Mouse (Mus musculus): Measurements from ENCODE around the gene Lhx4.

Gene Lhx4

DNA sequence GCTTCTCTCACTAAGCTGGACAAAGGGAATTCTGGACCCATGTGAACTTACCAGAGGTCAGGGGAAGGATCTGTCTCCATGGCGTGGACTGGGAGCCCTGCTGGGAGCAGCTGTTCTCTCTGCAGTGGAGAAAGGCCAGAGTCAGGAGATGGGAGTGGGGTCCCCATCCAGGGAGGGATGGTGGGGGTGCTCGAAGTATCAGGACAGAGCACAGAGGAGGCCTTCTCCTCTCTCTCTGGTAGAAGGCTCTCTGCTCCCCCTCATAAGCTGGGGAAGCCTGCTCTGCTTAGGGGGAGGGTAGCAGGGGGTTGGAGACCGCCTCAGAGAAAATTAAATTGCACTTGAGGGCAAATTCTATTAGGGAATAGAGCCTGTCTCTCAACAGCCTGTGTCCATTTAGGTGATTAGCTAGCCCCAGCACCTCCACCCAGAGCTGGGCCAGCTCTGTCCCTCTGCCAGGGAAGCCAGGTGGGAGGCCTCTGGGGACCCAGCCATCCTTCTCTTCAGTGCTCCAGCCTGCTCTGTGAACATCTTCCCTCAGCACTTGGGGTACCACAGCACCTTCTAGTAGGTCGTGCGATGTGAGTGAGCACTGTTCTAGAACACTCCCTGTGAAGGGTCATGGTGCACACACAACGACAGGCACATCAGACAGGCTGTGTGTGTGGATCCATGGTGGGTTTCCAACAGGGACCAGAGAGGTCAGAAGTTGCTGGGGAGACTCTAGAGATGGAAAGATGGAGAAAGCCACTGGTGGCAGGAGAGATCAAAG, at the start of gene Lhx4:
Lhx4 (minus strand) TSS at position 201 of the 772 bp plus-strand sequence.
- DNase-seq (ENCODE audit: low read depth): no peak

GRCm38 (mm10) chr1:155798000-155798399, 46.5 kb upstream of the Lhx4 start:
- no peak for DNase-seq (ENCODE audit: low read depth)

DNA sequence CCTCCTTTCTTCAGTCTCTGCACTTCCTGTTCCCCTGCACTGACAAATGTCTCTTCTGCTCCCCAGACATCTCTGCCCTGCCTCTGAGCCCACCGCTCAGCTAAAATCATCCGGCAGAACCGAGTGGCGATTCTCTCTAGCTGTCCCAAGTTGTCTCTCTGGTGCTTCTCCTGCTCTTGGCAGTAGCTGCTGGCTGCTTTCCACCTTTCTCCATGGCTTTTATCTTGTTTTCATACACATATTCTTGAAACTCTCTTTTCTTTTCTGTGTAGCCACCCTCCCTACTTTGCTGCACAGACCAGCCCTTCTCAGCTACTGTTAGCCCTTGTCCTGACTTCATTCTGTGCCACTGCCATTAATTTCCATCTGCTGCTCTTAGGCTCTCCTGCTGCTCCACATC, 45.9 kb upstream of the Lhx4 start:
- no peak for DNase-seq (ENCODE audit: low read depth)

- DNase-seq (ENCODE audit: low read depth): no peak
Measured at GRCm38 (mm10) chr1:155796757-155797405, 45.4 kb upstream of the Lhx4 start.

DNA sequence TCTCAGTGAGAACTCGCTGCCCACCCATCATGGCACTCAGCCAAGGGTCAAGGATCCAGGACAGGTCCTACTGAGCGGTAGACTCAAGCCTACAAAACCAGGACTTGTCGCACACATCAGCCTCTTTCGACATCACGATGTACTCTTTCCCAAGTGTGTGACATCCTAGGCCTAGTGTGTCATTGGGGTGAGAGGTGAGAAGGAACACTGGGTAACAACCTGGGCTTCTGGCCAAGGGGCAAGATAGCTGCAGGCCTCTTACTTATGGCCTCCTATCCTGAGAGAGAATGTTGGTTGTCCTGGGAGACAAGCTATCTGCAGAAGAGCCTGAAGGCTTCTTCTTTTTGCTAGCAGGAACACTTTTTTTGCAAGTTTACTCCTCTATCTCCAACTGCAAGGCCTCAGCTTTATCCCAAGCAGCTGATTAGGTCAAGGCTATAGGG, 44.3 kb upstream of the Lhx4 start:
- DNase-seq (ENCODE audit: low read depth): peak; percentile 49

DNA sequence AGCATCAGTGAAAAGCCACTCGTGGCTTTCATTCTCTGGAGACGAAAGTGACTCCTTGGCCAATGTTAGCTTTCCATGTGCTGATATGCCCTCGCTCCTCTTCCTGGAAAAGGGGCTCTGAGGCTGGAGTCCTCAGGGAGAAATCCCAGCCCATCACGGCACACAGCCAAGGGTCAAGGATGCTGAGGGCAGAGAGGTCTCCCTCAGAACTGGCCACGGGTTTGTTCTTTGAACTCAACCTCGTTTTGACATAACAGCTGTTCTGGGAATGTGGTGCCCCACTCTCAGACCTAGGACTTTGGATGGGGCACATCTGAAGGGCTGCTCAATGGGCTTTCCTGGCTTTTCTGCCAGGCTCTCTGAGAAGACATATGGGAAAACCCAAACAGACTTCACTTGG, 43.4 kb upstream of the Lhx4 start:
- DNase-seq (ENCODE audit: low read depth): no peak

DNA sequence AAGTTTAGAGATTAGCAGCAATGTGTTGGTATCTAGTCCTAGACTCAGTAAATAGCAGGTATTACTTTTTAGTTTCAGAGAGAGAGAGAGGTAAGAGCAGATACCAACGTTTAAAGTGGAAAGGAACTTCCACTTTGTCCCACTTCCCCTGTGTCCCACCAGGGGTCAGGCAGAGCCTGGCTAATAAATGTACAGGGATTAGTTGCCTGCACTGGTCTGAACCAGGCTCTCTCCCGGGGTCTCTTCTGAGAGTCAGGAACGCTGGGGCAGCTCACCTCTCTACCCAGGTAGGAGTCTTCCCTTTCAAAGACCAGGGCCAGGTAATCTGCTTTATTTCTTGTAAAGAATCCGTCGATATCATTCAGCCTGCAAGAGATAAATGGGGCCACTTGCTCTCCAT, 40.4 kb upstream of the Lhx4 start:
- DNase-seq (ENCODE audit: low read depth): peak; percentile 58

DNA sequence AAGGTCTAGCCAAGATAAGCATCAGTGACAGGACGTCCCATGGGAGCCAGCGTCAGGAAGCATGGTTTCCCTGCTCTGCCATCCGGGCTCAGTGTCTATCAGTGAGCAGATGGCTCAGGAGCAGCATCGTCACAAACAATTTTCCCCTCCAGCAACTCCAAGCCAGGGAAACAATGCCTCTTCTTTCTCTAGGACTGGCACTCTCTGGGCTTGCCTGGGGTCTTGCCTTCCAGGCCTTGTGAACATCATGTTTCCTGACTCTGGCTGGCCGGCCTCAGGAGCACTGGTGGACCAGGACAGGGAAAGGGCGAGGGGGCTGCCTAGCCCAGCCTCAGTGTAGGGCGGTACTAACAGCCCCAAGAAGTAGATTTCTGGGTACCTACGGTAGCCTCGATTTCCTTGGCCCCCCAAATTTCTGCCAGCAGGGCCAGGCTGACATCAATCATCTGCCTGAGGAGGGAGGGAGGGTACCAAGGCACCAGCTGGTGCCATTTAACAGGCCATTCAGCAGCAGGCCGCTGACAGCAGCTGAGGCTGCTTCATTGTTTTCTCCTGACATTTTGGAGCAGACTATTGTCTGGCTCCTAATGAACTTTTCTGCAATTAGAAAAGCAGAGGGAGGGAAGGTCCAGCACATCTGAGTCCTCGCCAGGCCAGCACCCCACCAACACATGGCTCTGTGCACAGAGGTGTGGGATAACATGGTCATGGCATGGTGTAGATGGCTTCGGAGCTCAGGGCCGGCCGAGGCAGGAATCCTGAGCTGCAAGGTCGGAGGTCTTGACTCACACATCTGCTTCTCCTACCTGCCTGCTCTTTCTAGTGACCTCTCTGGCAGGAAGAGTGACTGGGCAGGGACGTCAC, 38.9 kb upstream of the Lhx4 start:
- no peak for DNase-seq (ENCODE audit: low read depth)

DNA sequence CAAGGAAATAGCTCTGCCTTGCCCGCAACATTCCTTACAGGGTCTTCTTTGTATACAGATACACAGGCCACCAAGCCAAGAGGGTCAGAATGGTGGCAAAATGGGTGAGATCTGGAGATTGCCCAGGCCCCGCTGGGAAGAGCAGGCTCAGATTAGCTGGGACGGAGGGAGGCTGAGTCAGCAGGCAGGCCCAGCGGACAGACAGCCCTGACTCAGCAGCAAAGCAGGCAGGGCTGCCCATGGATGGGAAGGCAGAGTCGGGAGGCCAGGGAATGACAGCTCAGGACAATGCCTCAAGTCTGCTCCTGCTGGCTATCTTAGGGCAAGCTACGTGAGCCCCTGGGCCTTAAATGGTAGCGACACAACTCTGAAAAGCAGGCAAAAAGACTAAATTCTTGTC, 34.4 kb upstream of the Lhx4 start:
- no peak for DNase-seq (ENCODE audit: low read depth)

- peak; percentile 76 for DNase-seq (ENCODE audit: low read depth)
Measured at GRCm38 (mm10) chr1:155784343-155785205, 33.1 kb upstream of the Lhx4 start.

GRCm38 (mm10) chr1:155782382-155782781, 30.9 kb upstream of the Lhx4 start:
- no peak for DNase-seq (ENCODE audit: low read depth)

- DNase-seq (ENCODE audit: low read depth): peak; percentile 51
Measured at GRCm38 (mm10) chr1:155777641-155778625, 26.4 kb upstream of the Lhx4 start.

DNA sequence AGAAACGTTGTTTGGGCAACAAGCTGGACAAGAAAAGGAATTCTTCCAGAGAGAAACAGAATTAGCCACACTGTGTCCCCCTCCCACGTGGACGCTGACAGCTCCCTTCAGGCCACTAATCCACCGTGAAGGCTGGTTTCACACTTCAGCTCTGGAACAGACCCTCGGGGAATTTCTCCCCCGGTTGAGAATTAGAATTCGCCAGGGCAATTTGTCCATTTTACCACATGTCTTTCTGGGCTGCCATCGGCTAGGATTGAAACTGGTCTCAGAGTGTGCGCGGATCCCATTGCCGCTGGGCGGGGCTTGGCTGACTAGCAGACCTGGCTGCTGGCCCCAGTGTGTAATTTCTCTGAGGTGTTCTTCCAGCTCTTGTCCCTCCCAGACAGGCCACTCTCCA, 7.7 kb upstream of the Lhx4 start:
- DNase-seq (ENCODE audit: low read depth): no peak

DNA sequence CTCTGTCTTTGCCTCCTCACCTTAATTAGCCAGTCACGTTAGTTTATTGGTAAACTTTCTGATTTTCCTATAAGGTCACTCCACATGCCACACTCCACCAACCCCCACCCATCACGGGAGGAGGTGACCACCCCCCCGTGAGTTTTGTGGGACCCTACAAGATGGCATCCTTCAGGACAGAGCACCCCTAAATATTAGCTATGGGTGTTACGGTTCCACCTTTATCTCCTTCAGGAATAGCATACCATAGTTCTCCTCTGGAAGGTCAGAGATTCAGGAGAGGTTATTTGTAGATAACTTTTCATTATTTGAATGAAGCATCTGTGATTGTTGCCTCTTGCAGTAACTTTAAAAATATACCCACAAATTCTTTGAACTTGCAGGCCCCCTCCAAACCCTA, 7.2 kb upstream of the Lhx4 start:
- no peak for DNase-seq (ENCODE audit: low read depth)

DNA sequence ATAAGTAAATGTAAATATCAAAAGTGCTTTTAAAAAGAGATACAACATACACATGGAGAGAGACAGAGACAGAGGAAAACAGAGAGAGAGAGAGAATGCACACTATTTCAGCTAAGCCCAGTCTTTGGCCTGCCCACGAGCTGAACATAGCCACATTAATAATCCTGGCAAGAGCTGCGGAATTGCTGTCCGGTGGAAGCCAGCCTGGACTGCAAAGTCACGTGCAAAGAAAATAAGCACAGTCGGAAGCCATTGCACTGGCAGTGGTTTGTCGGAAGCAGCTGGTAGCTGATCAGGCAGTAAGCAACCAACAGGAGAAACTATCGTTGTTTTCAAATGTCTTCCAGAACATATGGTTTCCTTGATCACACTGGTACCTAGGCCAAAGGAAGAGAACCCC, 6.1 kb upstream of the Lhx4 start:
- DNase-seq (ENCODE audit: low read depth): no peak

DNA sequence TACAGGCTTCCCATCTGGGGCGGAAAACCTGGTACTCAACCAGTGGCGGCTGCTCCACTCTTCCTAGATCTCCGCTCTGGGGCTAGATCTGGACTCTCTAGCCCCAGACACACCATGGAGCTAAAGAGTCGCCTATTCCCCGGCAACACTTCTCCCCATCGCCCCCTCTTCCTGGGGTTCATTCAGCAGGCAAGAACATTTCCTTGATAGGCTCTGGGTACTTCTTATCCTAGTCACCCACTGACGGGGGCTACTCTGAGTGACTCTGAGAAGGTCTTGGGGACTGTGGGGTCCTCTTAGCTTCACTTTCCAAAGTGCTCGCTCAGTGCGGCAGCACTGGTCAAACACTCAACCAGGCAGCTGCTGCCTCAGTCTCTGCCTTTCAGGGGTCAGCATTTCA, 1.9 kb upstream of the Lhx4 start:
- no peak for DNase-seq (ENCODE audit: low read depth)

- no peak for DNase-seq (ENCODE audit: low read depth)
Measured at GRCm38 (mm10) chr1:155750517-155751178, 836 bp downstream of the Lhx4 start.

DNA sequence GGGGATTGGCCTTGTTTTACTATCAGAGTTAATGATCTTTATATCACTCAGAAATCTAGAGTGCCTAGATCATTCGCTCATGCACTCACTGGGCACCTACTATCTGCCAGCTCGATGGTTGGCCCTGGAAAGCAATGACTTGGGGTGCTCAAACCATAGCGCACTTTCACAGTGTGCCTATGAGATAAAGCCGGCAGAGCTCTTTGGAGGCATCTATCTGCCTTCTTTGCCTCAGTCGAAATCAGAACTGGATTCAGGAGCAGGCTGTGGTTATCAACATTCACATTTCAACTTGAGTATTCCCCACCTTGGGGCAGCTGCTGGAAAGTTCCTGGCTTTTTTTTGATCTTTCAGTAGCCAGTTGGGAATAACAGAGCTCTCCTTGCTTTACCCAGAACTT, 3.6 kb downstream of the Lhx4 start:
- DNase-seq (ENCODE audit: low read depth): no peak

DNA sequence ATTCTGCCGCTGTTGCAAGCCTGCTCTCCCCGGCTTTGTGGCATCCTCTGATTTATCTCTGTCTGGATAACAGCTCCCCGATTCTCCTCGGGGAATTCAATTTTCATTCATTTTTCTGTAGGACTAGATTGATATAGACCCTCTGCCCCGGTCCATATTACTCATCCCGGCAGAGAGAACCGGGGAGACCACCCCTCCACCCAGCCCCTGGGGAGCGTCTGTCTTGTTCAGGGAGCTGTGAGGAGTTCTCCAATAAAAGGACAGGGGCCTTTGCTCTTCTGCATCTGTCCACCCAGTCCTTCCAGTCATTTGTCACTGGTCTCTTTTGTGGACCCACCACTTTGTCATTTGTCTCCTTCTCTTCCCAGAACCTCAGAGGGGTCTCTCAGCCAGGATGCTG, 4.5 kb downstream of the Lhx4 start:
- DNase-seq (ENCODE audit: low read depth): no peak
